Mouse (Mus musculus) thymus, adult 2 months (tissue): ENCODE measurements around the gene Taar8a. TPM values are rescaled to one million over a fixed set of nuclear protein-coding genes. Genes with fewer than 3 reads are reported as not detected.
"Not testable (repeated sequence)": the region's sequence is repeated elsewhere in the genome, so short reads cannot be mapped to it uniquely, and the experiment has no call there.

ENCODE experiments used
- DNase-seq: peaks from one replicate; pipeline ENCODE4 v3.0.0; 2021
- H3K27ac ChIP-seq: fragments of 200-500 bp; 2 replicates; pipeline ENCODE4 v1.5.1; 2012; ENCODE audit warnings: low read length, control low read depth; ENCODE audit not compliant: control insufficient read depth, insufficient read depth
- H3K27me3 ChIP-seq: fragments of 200-500 bp; 2 replicates; pipeline ENCODE4 v1.6.1; 2012; ENCODE audit warnings: mild to moderate bottlenecking, low read length, moderate library complexity, mixed read lengths; ENCODE audit not compliant: control insufficient read depth, insufficient read depth
- H3K36me3 ChIP-seq: fragments of 200-500 bp; 2 replicates; pipeline ENCODE4 v1.6.1; 2012; ENCODE audit warnings: mild to moderate bottlenecking, low read length, moderate library complexity; ENCODE audit not compliant: control insufficient read depth, insufficient read depth
- H3K4me1 ChIP-seq: fragments of 200-500 bp; replicated peaks from 2 replicates; pipeline ENCODE4 v1.6.1; 2012; ENCODE audit warnings: low read length; ENCODE audit not compliant: control insufficient read depth, insufficient read depth
- H3K4me3 ChIP-seq: fragments of 200-500 bp; 2 replicates; pipeline ENCODE4 v1.5.1; 2012; ENCODE audit warnings: mild to moderate bottlenecking, low read length, control low read depth, moderate library complexity; ENCODE audit not compliant: control insufficient read depth, insufficient read depth
- CTCF ChIP-seq: fragments of 200-500 bp; IDR thresholded peaks from 2 replicates; pipeline ENCODE4 v1.5.1; 2012; ENCODE audit warnings: mild to moderate bottlenecking, control low read depth, low read length, moderate library complexity, borderline replicate concordance; ENCODE audit not compliant: control insufficient read depth, poor library complexity, insufficient read depth; ENCODE audit errors: extremely low read depth
- POLR2A ChIP-seq: fragments of 200-500 bp; IDR thresholded peaks from 2 replicates; pipeline ENCODE4 v1.6.1; 2012; ENCODE audit warnings: mild to moderate bottlenecking, low read length, control low read depth, moderate library complexity; ENCODE audit not compliant: control insufficient read depth, poor library complexity, insufficient read depth; ENCODE audit errors: extremely low read depth
- WGBS: fragments of 180-500 bp; shearing (Covaris S2); methylation state at CpG from one replicate; pipeline ENCODE4 v1.1.7; 2018; 5-methylcytosine and 5-hydroxymethylcytosine counted together
- polyA plus RNA-seq: library from polyadenylated mRNA; depleted of rRNA; stranded (reverse); fragments of >200 nt; gene quantifications from 2 replicates; pipeline ENCODE4 v1.2.3, GENCODE M21; 2012; rRNA removed

The Taar8a gene
- not detected in 2 replicates for polyA plus RNA-seq

DNA sequence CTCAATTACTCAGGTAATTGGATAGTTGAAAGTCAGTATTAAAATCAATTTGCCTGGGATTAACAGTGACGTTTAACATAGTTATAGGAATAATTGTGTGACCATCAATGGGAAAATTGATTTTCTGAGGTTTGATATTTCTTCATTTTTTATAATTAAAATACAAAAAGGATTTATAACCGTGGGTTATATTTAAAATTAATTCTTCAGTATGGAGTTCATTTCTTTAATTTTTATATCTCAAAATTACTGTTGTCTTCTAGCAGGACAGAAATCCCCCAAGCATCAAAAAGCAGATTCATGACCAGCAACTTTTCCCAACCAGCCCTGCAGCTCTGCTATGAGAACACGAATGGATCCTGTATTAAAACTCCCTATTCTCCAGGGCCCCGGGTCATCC, at the start of gene Taar8a:
Gene Taar8a, plus strand, starts transcription at position 301 of the 400 bp plus-strand sequence.
- DNase-seq, H3K4me3 ChIP-seq, H3K36me3 ChIP-seq, H3K4me1 ChIP-seq, H3K27me3 ChIP-seq, H3K27ac ChIP-seq: not testable (repeated sequence)
- 94% methylated on average over 2 of the region's 4 CpGs for WGBS

DNA sequence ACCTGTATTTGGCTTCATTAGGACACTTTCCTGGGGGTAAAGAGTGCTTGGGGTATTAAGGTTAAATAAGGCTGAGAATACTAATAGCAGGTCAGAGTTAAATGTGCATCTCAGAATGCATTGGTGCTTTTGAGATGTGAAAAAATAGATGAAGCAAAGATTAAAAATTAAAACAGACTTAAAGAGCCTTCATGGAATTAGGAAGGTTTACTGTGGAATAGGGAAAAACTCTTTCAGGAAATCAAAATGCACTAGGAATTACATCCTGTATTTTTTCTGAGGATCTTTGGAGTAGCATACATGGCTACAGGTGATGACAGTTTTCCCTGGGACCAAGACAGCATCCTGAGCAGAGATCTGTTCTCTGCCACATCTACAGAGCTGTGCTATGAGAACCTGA, 49.4 kb upstream of the Taar8a start, which contains the start of gene Taar7d:
Gene Taar7d, plus strand, starts transcription at position 301 of the 400 bp plus-strand sequence.
- Histone ChIP-seq H3K4me1 (no peaks in the 10 kb centered on the region), H3K27me3 (no peaks in the 10 kb centered on the region), H3K36me3 (no peaks in the 10 kb centered on the region), H3K27ac (no peak within 1 kb of the TSS), H3K4me3 (no peak within 1 kb of the TSS)
- TF ChIP-seq POLR2A (no peak), CTCF (no peak)
- DNase-seq = no peak

DNA sequence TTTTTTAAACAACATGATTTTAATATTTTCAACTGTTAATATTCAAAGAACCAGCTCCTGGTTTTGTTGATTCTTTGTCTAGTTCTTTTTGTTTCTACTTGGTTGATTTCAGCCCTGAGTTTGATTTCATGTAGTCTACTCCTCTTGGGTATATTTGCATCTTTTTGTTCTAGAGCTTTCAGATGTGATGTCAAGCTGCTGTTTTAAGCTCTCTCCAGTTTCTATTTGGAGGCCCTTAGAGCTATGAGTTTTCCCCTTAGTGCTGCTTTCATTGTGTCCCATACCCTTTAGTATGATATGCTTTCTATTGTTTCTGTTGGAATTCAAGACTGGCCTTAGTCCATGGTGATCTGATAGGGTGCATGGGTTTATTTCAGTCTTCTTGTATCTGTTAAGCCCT, 45.0 kb upstream of the Taar8a start:
- DNase-seq = no peak
- Histone ChIP-seq H3K27me3 (no peaks in the 10 kb centered on the region), H3K4me1 (no peaks in the 10 kb centered on the region), H3K27ac (no peak overlapping the region), H3K4me3 (no peak overlapping the region), H3K36me3 (no peaks in the 10 kb centered on the region)
- TF ChIP-seq POLR2A (no peak), CTCF (no peak)

DNA sequence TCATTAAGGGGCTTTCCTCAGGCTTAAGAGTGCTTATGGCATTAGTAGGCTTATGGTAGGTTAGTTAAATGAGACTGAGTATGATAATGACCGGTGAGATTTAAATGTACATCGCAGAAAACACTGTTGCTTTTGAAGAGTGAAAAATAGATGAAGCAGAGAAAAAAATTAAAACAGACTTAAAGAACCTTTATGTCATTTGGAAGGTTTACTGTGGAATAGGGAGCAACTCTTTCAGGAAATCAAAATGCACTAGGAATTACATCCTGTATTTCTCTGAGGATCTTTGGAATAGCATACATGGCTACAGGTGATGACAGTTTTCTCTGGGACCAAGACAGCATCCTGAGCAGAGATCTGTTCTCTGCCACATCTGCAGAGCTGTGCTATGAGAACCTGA, 39.0 kb upstream of the Taar8a start, which contains the start of gene Taar7e:
Gene Taar7e, plus strand, starts transcription at position 301 of the 400 bp plus-strand sequence.
- H3K36me3 ChIP-seq = no peaks in the 10 kb centered on the region
- H3K4me3 ChIP-seq = no peak within 1 kb of the TSS
- 95% methylated on average over 2 of the region's 2 CpGs for WGBS
- H3K27ac ChIP-seq = no peak within 1 kb of the TSS
- DNase-seq = no peak
- no peaks in the 10 kb centered on the region for H3K27me3 ChIP-seq
- no peak for TF ChIP-seq POLR2A
- no peak for TF ChIP-seq CTCF
- H3K4me1 ChIP-seq = no peaks in the 10 kb centered on the region

DNA sequence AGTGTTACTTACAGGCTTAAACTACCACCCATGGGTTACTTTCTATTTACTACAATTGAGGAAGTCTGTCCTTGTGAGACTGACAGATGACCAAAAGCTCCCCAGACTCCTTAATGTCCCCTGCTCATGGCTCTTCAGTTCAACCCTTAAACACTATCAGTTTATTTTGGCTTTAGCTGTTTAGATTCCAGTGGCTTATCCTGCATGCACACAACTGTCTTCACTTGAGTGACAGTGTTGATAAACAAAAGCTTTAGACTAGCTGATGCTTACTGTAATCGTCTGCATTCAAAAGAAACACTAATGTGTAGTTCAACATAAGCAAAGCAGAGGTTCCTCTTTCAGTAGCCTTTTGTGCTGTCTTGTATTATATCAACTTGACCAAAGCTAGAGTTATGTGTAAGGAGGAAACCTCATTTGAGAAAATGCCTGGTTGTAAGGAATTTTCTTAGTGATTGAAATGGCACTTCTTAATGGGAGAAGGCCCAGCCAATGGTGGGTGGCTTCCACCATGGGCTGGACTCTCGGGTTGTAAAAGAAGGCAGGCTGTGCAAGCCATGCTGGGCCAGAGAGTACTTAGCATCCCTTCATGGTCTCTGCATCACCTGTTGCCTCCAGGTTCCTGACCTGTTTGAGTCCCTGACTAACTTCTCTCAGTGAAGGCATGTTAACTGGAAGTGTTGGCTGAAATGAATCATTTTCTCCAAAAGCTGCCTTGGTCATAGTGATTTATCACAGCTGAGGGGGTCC, 36.0 kb upstream of the Taar8a start:
- no peaks in the 10 kb centered on the region for H3K27me3 ChIP-seq
- no peak overlapping the region for H3K4me3 ChIP-seq
- H3K27ac ChIP-seq = no peak overlapping the region
- TF ChIP-seq POLR2A (no peak), CTCF (no peak)
- no peaks in the 10 kb centered on the region for H3K36me3 ChIP-seq
- DNase-seq = no peak
- H3K4me1 ChIP-seq = no peaks in the 10 kb centered on the region
- 77% methylated on average over 2 of the region's 2 CpGs for WGBS

DNA sequence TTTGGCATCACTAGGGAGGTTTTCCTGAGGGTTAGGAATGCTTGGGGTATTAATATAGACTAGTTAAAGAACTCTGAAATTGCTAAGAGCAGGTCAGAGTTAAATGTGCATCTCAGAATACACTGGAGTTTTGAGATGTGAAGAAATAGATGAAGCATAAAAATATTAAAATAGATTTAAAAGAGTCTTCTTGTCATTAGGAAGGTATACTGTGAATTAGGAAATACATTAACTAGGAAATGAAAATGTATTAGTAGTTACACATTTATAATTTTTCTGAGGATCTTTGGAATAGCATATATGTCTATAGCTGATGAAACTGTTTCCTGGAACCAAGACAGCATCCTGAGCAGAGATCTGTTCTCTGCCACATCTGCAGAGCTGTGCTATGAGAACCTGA, 27.1 kb upstream of the Taar8a start, which contains the start of gene Taar7f:
Gene Taar7f, plus strand, starts transcription at position 301 of the 400 bp plus-strand sequence.
- H3K4me3 ChIP-seq = no peak within 1 kb of the TSS
- TF ChIP-seq POLR2A (no peak), CTCF (no peak)
- DNase-seq = no peak
- no peak within 1 kb of the TSS for H3K27ac ChIP-seq
- H3K27me3 ChIP-seq = no peaks in the 10 kb centered on the region
- H3K36me3 ChIP-seq = no peaks in the 10 kb centered on the region
- no peaks in the 10 kb centered on the region for H3K4me1 ChIP-seq

DNA sequence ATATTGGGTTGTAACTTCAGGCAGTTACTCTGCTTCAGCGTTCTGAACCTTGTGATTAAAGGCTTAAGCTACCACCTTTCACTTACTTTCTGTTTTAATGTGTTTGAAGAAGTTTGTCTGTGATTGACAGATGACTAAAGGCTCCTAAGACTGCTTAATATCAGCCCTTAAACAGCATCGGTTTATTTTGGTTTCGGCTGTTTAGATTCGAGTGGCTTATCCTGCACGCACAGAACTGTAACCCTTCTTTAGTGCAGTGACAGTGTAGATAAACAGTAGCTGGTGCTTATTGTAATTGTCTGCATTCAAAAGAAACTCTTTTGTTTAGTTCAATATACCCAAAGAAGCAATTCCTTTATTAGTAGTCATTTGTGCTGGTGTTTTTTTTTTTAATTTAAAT, 24.3 kb upstream of the Taar8a start:
- WGBS = 87% methylated on average over 5 of the region's 5 CpGs
- TF ChIP-seq CTCF = no peak
- TF ChIP-seq POLR2A = no peak
- Histone ChIP-seq H3K4me1 (no peaks in the 10 kb centered on the region), H3K27me3 (no peaks in the 10 kb centered on the region), H3K36me3 (no peaks in the 10 kb centered on the region), H3K4me3 (no peak overlapping the region), H3K27ac (no peak overlapping the region)
- DNase-seq = no peak

DNA sequence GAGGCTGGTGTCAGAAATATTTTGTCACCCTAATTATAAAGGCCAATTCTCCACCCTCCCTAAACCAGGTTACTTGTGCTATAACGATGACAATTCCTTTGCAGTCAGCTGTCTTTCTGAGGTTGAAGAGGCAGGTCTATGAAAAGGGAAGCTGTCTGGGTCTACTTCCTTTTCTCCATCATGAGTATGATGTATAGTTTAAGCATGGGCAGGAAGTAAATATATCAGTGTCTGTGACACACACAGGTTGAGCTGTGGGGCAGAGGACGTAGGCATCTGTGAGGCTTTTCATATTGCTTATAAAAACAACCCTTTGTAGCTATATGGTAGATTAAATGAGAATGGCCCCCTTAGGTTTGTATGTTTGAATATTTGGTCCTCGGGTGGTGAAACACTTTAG, 17.3 kb upstream of the Taar8a start:
- no peak for TF ChIP-seq CTCF
- TF ChIP-seq POLR2A = no peak
- H3K36me3 ChIP-seq = no peaks in the 10 kb centered on the region
- DNase-seq = no peak
- WGBS = 45% methylated on average over 3 of the region's 3 CpGs
- no peaks in the 10 kb centered on the region for H3K4me1 ChIP-seq
- no peaks in the 10 kb centered on the region for H3K27me3 ChIP-seq
- no peak overlapping the region for H3K4me3 ChIP-seq
- H3K27ac ChIP-seq = no peak overlapping the region

DNA sequence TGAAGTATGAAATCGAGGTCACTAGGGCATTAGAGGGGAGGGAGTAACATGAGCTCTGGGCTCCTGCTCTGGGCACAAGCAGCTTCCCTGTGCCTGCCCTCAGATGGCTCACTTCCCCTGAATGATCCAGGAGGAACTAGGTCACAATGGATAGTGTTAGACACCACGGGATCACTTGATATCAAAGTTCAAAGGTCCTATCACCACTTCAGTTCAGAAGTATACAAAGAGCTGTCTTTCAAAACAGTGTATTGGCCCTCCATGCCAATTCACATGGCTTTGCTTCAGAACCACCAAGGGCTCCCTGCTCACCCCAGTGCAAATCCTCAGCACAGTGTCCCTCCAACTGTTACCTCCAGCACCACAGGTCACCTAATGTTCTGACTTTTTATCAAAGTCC, 1.5 kb upstream of the Taar8a start:
- not testable (repeated sequence) for H3K27ac ChIP-seq, H3K27me3 ChIP-seq, H3K36me3 ChIP-seq, H3K4me1 ChIP-seq, DNase-seq, H3K4me3 ChIP-seq
- WGBS = 51% methylated on average over 2 of the region's 2 CpGs
